Mouse (Mus musculus): ENCODE measurements around the gene Ubl4b.

The Ubl4b gene

GRCm38 (mm10) chr3:107554842-107555241 lies at the start of gene Ubl4b:
Ubl4b (minus strand) TSS chr3:107555073.
- DNase-seq (ENCODE audit: low read depth): no peak

DNA sequence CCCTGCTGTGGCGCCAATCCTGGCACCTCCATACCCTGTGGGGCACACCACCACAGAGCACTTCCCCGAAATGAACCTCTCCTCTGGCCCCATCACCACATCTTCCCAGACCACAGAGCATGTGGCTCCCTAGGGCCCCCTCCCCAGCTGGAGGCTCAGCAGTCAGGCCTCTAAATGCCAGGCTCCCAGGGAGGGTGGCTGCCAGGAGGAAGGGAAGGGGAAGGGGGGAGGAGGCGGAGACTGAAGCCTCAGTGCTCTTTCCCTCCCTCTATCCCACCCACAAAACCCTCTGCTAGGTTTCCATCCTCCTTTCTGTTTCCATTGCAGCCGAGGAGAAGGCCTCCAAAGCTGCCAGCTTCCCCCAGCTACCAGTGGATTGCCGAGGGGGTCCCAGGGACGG lies 45.3 kb upstream of the Ubl4b start:
- DNase-seq (ENCODE audit: low read depth): no peak

DNA sequence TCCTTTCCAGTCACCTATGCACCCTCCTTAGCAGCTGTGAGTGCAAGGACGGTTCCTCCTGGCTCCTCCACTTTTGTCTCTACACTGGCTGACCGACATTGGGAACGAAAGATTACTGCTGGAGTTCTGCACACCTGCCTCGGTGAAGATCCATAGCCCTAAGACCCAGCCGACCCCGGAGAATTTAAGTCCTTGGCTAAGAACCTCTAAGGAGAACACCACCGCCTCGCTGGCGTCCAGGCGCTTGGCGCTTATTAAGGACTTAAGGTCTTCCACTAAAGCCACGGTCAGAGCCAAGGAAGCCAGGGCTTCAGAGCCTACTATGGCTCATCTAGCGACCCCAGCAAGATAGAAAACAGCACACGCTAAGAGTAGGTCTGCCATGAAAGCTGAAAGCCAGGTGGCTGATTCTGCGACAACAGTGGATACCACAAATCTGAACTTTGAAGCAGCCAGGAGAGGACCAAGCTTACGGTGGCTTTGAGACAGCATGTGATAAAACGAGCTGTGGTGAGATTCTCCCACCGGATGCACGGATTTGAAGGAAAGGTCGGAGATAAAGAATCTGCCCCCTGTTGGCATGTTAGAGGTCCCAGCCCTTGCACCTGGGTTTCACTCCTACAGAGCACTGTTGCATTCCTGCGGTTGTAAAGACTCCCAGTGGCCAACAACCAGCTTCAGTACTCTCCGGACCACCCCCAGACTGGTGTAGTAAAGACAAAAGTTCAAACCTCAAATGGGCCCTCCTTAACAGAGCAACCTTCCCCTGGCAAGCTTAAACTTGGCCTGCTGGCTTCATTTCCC lies 42.9 kb upstream of the Ubl4b start:
- no peak for DNase-seq (ENCODE audit: low read depth)

DNA sequence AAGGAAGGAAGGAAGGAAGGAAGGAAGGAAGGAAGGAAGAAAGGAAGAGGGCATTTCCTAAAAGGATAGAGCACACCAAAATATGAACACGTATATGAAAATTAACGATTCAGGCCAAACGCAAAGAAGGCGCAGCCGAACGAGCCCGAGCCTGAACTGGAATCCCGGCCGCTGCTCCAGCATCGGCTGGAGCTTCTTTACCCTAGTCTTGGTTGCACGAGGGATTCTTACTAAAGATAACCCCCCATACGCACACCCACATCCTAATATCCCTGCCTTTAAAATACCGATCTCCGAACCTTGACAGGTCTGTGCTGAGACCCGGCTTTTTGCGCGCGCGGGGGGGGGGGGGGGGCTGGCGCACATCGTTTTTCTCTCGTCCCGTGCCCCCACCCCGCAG lies 42.3 kb upstream of the Ubl4b start:
- DNase-seq (ENCODE audit: low read depth): no peak

DNA sequence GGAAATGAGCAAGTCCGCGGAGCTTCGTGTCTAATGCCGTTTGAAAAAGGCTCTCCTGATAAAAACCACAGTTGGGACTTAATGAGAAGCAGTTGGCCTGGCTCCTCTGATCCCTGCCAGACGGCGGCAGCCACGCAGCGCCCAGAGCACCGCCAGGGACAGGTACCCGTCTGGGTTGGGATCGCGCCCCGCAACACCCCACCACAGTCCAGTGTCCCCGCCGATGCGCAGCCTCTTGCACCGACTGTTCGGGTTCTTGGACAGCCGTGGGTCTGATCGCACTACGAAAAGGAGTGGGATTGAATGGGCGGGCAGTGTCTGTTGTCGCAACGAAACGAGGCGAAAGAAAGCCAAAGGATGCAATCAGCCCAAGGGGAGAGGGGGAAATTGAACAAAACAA lies 41.7 kb upstream of the Ubl4b start:
- DNase-seq (ENCODE audit: low read depth): no peak

- no peak for DNase-seq (ENCODE audit: low read depth)
These were observed 41.1 kb upstream of the Ubl4b start for GRCm38 (mm10) chr3:107595938-107596461.

DNA sequence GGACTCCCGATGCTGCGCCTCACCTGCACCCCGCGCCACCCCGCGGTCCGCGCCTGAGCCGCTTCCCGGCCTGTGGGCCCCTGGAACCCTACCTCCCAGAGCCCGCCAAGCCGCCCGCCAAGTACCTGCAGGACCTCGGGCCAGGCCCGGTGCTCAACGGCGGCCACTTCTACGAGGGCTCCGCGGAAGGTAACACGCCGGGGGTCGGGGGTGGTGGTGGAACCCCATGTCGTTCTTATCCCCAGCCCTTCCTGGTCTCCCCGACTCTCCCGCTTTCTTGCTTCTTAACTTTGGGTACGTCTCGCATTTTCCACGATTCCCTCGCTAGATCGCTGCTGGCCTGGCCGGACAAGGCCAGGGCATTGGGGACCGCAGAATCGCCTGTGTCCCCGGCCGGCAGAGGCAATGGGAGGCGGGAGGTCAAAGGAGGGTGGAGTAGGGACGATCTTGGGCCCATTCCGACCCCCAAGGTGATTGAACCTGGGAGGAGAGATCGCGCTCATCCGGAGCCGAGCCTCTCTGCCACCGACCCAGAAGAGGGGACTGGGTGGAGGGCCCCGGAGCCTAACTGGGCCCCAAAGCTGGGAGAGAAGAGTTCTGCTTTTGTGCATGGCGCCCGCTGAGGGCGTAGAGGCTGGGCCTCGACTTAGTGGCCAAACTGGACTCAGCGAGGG lies 40.5 kb upstream of the Ubl4b start:
- no peak for DNase-seq (ENCODE audit: low read depth)

DNA sequence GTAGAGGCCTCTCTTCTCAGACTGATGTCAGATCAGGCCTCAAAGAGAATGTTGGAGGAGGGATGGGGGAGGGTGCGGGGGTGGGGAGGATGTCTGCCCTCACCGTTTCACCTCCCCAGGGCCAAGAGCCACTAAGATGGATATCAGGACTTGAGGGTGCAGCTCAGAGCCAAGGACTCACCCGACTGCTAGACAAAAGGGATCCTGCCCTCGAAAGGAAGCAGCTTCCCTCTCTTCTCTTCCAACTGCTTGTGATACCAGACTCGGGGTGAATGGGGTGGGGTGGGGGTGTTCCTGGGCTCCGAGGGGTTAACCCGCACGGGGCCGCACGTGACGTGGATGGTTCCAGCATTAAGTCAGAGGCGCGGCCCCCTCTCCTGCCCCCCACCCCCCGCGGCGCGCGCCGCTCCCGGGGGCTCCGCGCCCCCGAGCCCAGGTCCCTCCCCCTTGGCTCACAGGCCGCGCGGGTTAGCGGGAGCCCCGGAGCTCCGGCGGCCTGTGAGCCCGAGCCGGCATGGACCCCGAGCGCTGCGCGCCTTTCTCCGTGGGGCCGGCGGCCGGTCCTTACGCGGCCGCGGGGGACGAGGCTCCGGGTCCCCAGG lies 39.9 kb upstream of the Ubl4b start, which contains the start of gene Alx3:
Gene Alx3 (plus strand): TSS at position 370 of the 602 bp plus-strand sequence.
- no peak for DNase-seq (ENCODE audit: low read depth)

DNA sequence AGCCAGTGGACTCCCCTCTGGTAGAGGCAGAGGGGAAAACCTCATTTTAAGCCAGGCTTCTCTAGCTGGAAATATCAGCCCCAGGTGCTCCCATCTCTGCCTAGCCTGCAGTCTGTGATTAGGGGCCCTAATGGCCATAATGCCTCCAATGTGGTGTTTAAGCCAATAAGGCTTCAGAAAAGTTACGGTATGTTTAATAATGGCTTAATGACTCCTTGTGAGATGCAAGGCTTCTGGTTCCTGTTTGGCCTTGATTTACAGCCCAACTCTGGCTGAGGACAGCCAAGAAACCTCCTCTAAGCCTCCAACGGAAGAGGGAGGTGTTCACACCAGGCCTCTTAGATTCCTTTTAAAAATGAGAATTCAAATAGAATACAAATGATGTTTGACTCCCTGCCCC lies 38.8 kb upstream of the Ubl4b start:
- DNase-seq (ENCODE audit: low read depth): no peak

GRCm38 (mm10) chr3:107591612-107592011 lies 36.7 kb upstream of the Ubl4b start:
- no peak for DNase-seq (ENCODE audit: low read depth)

- DNase-seq (ENCODE audit: low read depth): no peak
These were observed 31.6 kb upstream of the Ubl4b start for GRCm38 (mm10) chr3:107586504-107586903.

DNA sequence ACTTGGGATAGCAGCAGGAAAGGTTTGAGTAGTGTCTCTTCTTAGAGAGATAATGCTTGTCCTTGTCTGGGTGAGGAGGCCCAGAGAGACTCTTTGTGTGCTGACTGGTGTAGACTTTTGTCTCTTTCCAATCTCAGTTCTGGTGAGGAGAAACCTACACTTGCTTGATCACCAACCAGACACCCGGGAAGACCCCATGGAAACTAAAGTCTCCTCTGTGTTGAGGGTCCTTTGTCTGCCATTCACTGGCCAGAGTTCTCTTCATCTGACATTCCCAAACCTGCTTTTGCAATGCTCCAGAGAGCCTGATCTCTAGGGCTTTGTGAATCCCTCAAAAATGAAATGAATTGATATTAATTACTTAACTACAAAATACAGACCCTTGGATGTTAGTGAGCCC lies 29.0 kb upstream of the Ubl4b start:
- DNase-seq (ENCODE audit: low read depth): no peak

DNA sequence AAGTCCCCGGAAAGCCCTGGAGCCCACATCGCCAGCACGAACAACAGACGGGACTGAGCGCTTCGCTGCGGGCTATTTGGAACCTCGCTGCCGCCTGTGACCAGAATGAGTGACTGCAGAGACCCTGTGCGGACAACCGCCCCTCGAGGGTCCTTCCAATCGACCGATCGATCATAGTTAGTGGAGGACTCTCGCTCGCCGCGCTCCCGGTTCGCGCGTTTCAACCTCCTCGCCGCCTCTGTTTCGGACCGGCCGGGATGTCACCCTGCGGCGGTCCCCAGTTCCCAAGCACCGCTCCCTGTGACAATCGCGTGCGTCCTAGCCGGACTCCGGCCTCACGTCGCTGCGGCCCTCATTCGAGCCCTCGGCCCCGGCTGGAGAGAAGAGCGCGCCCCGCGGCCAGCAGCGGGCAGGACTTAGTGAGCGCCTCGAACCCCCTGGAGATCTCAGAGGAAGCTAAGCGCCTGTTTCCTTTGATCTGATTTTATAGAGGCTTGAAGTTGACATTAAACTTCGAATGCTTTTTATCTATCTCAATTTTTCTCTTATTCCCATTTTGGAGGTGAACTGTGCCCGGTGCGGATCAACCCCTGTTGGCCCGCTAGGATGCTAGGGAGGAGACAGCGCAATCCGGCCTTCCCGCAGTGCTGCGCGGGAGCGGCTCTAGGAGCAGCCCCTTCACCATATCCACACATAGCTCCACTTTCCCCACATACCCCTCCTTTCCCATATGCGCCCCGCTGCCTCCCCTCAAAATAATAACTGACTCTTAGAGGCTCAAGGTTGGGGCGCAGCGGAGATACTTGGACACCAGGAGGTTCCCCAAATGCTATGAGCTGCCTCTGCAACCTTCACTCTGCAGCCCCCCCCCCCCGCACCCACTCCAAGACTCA lies 28.2 kb upstream of the Ubl4b start:
- DNase-seq (ENCODE audit: low read depth): no peak

- no peak for DNase-seq (ENCODE audit: low read depth)
These were observed 27.4 kb upstream of the Ubl4b start for GRCm38 (mm10) chr3:107582130-107582874.

DNA sequence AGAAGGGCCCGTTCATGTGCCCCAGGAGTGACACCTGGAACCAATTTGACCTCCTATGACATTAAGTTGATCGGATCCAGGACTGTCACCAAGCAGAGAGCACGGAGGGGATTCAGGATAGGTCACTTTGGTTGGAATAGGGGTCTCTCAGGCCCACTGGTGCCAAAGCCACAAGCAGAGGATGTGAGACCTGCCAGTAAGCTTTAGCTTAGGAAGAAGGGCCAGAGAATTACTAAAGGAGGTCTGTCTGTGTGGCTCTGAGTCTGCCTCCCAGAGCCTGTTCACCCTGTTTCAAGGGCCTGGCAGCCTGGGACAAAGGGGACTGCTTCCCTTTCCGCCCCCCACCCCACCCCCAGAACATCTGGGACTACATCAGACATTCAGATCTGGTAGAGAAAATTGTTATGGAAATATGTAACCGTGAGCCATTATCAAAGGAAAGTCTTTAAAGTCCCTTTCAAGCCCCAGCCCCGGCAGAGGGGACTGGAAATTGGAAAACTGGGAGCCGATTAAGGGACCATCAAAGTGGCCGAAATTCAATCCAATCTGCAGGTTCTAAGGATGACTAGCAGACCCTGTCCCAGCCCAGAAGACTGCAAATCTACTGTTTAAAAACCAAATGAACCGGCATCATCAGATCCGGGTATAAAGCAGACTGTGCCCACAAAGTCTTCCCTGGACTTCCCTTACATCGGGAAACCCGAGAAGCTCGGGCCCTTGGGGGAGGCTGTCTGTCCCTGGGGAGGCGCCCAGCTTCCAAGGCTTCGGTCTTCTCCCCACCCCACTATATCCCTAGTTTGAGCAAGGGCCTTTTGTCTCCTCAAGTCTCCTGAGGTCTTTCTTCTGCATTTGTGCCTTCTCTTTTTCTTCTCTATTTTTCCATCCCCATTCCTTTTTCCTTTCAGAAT lies 26.5 kb upstream of the Ubl4b start:
- no peak for DNase-seq (ENCODE audit: low read depth)

GRCm38 (mm10) chr3:107579466-107579865 lies 24.6 kb upstream of the Ubl4b start:
- peak; percentile 63 for DNase-seq (ENCODE audit: low read depth)

DNA sequence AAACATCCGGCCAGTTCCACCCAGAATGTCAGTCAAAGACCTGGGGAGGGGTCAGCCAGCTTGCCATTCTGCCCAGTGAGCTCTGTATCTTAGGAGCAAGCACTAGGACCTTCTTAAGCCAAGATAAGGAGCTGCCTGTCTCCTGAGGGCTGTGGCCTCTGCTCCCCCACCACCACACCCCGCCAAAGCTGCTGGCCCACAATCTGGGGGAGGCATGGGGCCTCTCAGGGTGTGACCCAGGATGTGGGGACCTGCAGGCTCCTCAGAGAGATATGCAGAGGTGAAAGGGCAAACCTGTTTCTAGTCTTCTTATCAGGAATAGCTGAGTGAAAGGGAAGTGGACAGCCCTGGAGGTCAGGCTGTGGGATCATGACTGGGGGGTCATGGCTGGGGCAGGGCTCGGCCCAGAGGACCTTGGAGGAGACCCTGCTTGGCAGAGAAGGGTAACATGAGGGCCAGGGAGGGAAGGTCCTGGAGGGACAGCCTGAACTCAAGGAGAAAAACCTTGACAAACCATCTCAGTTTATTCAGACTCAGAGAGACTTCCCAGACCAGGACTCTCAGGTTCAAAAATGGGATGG lies 23.0 kb upstream of the Ubl4b start:
- DNase-seq (ENCODE audit: low read depth): peak; percentile 41

GRCm38 (mm10) chr3:107576807-107577206 lies 21.9 kb upstream of the Ubl4b start:
- DNase-seq (ENCODE audit: low read depth): no peak

- DNase-seq (ENCODE audit: low read depth): no peak
These were observed 16.3 kb upstream of the Ubl4b start for GRCm38 (mm10) chr3:107571205-107571604.

DNA sequence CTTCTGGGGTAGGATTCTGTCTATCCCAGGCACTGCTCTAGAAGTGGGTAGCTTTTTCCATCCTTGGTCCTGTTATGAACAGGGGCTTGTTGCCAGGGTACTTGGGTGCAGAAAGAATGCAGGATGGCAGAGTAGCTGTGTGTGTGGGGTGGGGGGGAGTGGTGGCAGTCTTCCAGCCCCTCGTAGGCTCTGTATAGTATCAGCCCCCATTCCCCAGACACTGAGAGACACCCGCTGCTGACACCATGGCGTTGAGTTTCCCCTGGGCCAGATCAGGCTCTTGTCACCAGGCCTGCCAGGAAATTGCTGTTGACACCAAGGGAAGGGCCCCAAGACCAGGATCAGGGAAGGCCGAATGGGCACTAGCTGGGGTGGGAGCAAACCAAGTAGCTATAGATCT lies 13.8 kb upstream of the Ubl4b start:
- DNase-seq (ENCODE audit: low read depth): no peak

Measured in c-Kit-positive CD71-positive TER-119-negative erythroid progenitor cells, embryonic 14.5 days (primary cell).